Mouse (Mus musculus): ENCODE data around the gene Purb.

DNA sequence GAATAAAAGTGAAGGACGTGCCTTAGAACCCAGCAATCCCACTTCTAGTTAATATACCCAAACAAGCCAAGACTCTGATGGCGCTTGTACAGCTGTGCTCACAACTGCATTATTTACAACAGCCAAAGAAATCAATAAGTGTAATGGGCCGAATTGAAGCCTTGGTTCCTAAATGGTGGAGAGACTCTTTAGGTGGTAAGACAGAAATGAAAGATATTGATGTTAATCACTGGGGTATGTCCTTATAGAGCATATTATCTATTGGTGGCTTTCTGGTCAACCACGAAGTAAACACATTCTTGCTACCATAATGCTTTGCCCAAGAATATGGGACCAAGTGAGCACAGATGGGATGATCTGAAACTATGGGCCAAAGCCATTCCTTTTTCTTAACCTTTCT lies 35.5 kb downstream of the Purb start:
- TF ChIP-seq GATA1 (IDR thresholded peaks at IDR 0.05; ENCODE audit: low read length) (no peak), TAL1 (IDR thresholded peaks at IDR 0.05; ENCODE audit: low read length) (no peak)
